ENCODE assay signal across 21 mouse cellular contexts in genomic region chr14:36651053-36651735, GRCm38 (mm10).
DNase-seq lines count a peak whose midpoint lies in the region; ATAC-seq lines count a peak whose summit lies in the region.
"Had no signal": no experiment of that assay in that cellular context is flagged by ENCODE, and none has a peak within 500 bp of the region (broad histone marks: within the 10 kb centered on the region; RNA-seq: fewer than 3 reads in every experiment).

No protein-coding gene starts in this region.

- H3K36me3 ChIP-seq in forebrain, embryonic 13.5 days (ENCODE audit: poor library complexity, severe bottlenecking), result no peaks in the 10 kb centered on the region
- no peaks in the 10 kb centered on the region for H3K36me3 ChIP-seq in forebrain, embryonic 12.5 days (replicated peaks)
- no peaks in the 10 kb centered on the region for H3K36me3 ChIP-seq in heart, embryonic 16.5 days (ENCODE audit: control insufficient read depth, insufficient read depth)
- no peaks in the 10 kb centered on the region for H3K36me3 ChIP-seq in hindbrain, embryonic 13.5 days
- H3K36me3 ChIP-seq: limb, embryonic 15.5 days; midbrain, embryonic 12.5 days; neural tube, embryonic 13.5 days; stomach, embryonic 15.5 days had no signal

- H3K9ac ChIP-seq in forebrain, embryonic 13.5 days, result no peak overlapping the region
- H3K9ac ChIP-seq in forebrain, embryonic 12.5 days, result no peak overlapping the region
- no peak overlapping the region for H3K9ac ChIP-seq in heart, embryonic 16.5 days (ENCODE audit: low read length)
- no peak overlapping the region for H3K9ac ChIP-seq in hindbrain, embryonic 13.5 days
- H3K9ac ChIP-seq: hindbrain, embryonic 14.5 days; limb, embryonic 15.5 days; midbrain, embryonic 12.5 days; neural tube, embryonic 13.5 days; stomach, embryonic 15.5 days had no signal

- ATAC-seq in forebrain, embryonic 13.5 days, result peak; percentile 51; the same call in 1 of the 2 replicates
- no peak for ATAC-seq in forebrain, embryonic 12.5 days (ENCODE audit: low FRiP score)
- peak; percentile 93 for ATAC-seq in heart, embryonic 16.5 days (replicated peaks; ENCODE audit: extremely low read depth, insufficient read depth, low FRiP score)
- ATAC-seq in hindbrain, embryonic 13.5 days (ENCODE audit: low FRiP score), result no peak

- no peak overlapping the region for H3K4me2 ChIP-seq in forebrain, embryonic 13.5 days
- no peak overlapping the region for H3K4me2 ChIP-seq in forebrain, embryonic 12.5 days
- peak overlapping the region; percentile 25; the same call in 1 of the 2 replicates for H3K4me2 ChIP-seq in heart, embryonic 16.5 days (ENCODE audit: low read depth, low read length)
- no peak overlapping the region for H3K4me2 ChIP-seq in hindbrain, embryonic 13.5 days
- H3K4me2 ChIP-seq: hindbrain, embryonic 14.5 days; limb, embryonic 15.5 days; midbrain, embryonic 12.5 days; neural tube, embryonic 13.5 days; stomach, embryonic 15.5 days had no signal

- H3K9me3 ChIP-seq in forebrain, embryonic 13.5 days (replicated peaks), result no peaks in the 10 kb centered on the region
- H3K9me3 ChIP-seq in forebrain, embryonic 12.5 days, result no peaks in the 10 kb centered on the region
- H3K9me3 ChIP-seq in heart, embryonic 16.5 days (replicated peaks; ENCODE audit: control insufficient read depth, low read length), result no peaks in the 10 kb centered on the region
- H3K9me3 ChIP-seq in hindbrain, embryonic 13.5 days, result no peaks in the 10 kb centered on the region
- H3K9me3 ChIP-seq: limb, embryonic 15.5 days; midbrain, embryonic 12.5 days; neural tube, embryonic 13.5 days; stomach, embryonic 15.5 days had no signal

- no peak overlapping the region for H3K4me3 ChIP-seq in forebrain, embryonic 13.5 days
- H3K4me3 ChIP-seq in forebrain, embryonic 12.5 days (replicated peaks), result no peak overlapping the region
- no peak overlapping the region for H3K4me3 ChIP-seq in heart, embryonic 16.5 days (ENCODE audit: low read length)
- no peak overlapping the region for H3K4me3 ChIP-seq in hindbrain, embryonic 13.5 days
- H3K4me3 ChIP-seq: limb, embryonic 15.5 days; midbrain, embryonic 12.5 days; neural tube, embryonic 13.5 days; stomach, embryonic 15.5 days had no signal

- WGBS in forebrain, embryonic 13.5 days, result 79% methylated on average over 6 of the region's 6 CpGs
- WGBS in forebrain, embryonic 12.5 days, result 74% methylated on average over 6 of the region's 6 CpGs
- 24% methylated on average over 6 of the region's 6 CpGs for WGBS in heart, embryonic 16.5 days
- 74% methylated on average over 6 of the region's 6 CpGs for WGBS in hindbrain, embryonic 13.5 days

- no peak overlapping the region for H3K27ac ChIP-seq in forebrain, embryonic 13.5 days
- no peak overlapping the region for H3K27ac ChIP-seq in forebrain, embryonic 12.5 days
- peak overlapping the region; percentile 56; the same call in 1 of the 2 replicates for H3K27ac ChIP-seq in heart, embryonic 16.5 days (ENCODE audit: low read length)
- H3K27ac ChIP-seq in hindbrain, embryonic 13.5 days, result no peak overlapping the region
- H3K27ac ChIP-seq: hindbrain, embryonic 14.5 days; limb, embryonic 15.5 days; midbrain, embryonic 12.5 days; neural tube, embryonic 13.5 days; stomach, embryonic 15.5 days had no signal

- peaks cover 10% of the 10 kb centered on the region for H3K4me1 ChIP-seq in forebrain, embryonic 13.5 days
- H3K4me1 ChIP-seq in forebrain, embryonic 12.5 days, result peaks cover 11% of the 10 kb centered on the region; the same call in 1 of the 2 replicates
- peaks cover 18% of the 10 kb centered on the region for H3K4me1 ChIP-seq in heart, embryonic 16.5 days (ENCODE audit: control insufficient read depth, insufficient read depth, low read length)
- peaks cover 7% of the 10 kb centered on the region; the same call in 1 of the 2 replicates for H3K4me1 ChIP-seq in hindbrain, embryonic 13.5 days (replicated peaks)
- H3K4me1 ChIP-seq: limb, embryonic 15.5 days; stomach, embryonic 15.5 days had no signal

- peak; percentile 4 for DNase-seq in layer of hippocampus, adult 11-12 months (ENCODE audit: low spot score)
- DNase-seq in layer of hippocampus, adult 18-20 months (ENCODE audit: low spot score in 2 of 2), result no peak
- peak; percentile 5 to 6 for DNase-seq in heart, adult 9 months (ENCODE audit: low spot score in 2 of 2)
- no peak for DNase-seq in cerebellum, adult 8-10 months
- DNase-seq: adrenal gland, adult 2 months; cerebellum, postnatal 14 days; embryo, embryonic 11 days; kidney, adult 9 months; kidney, postnatal 25 days; lung, postnatal 10 days; right cerebral cortex, postnatal 25 days; thymus, adult 18-20 months had no signal

- H3K27me3 ChIP-seq in forebrain, embryonic 13.5 days, result no peaks in the 10 kb centered on the region
- H3K27me3 ChIP-seq in forebrain, embryonic 12.5 days, result no peaks in the 10 kb centered on the region
- H3K27me3 ChIP-seq in heart, embryonic 16.5 days (ENCODE audit: control insufficient read depth, insufficient read depth, low read length), result 0 out of 2 replicates have a peak, but pooled peaks cover 5% of the 10 kb centered on the region
- H3K27me3 ChIP-seq in hindbrain, embryonic 13.5 days, result no peaks in the 10 kb centered on the region
- H3K27me3 ChIP-seq: limb, embryonic 15.5 days; neural tube, embryonic 13.5 days; stomach, embryonic 15.5 days had no signal

Comparison
In these comparisons a context has a peak if more than half of its experiments do, and no peak if none do; other contexts are left out.
1. ATAC-seq: peak in forebrain, embryonic 13.5 days (single experiment) and heart, embryonic 16.5 days (single experiment); none in forebrain, embryonic 12.5 days (single experiment) and hindbrain, embryonic 13.5 days (single experiment).
2. DNase-seq: peak in layer of hippocampus, adult 11-12 months (single experiment) and heart, adult 9 months (2 of 2); none in layer of hippocampus, adult 18-20 months (0 of 2) and cerebellum, adult 8-10 months (single experiment).